Mouse (Mus musculus) erythroblast, adult 5-6 weeks (primary cell): ENCODE measurements at regions not wholly inside any gene's neighbourhood (a gene's known extent, or its start where the extent isn't known, plus 50 kb on each side); places are given as distances from the start of the nearest gene placed in this dataset.
A peak's percentile ranks its signal among the peaks of the same experiment; 100 is the strongest.

Experiments used
- ATAC-seq: replicated peaks from 2 replicates; pipeline ENCODE4 v1.8.0; 2016; ENCODE audit warnings: moderate number of reproducible peaks, mild to moderate bottlenecking, moderate TSS enrichment, inconsistent platforms; ENCODE audit not compliant: poor library complexity, low FRiP score, severe bottlenecking

DNA sequence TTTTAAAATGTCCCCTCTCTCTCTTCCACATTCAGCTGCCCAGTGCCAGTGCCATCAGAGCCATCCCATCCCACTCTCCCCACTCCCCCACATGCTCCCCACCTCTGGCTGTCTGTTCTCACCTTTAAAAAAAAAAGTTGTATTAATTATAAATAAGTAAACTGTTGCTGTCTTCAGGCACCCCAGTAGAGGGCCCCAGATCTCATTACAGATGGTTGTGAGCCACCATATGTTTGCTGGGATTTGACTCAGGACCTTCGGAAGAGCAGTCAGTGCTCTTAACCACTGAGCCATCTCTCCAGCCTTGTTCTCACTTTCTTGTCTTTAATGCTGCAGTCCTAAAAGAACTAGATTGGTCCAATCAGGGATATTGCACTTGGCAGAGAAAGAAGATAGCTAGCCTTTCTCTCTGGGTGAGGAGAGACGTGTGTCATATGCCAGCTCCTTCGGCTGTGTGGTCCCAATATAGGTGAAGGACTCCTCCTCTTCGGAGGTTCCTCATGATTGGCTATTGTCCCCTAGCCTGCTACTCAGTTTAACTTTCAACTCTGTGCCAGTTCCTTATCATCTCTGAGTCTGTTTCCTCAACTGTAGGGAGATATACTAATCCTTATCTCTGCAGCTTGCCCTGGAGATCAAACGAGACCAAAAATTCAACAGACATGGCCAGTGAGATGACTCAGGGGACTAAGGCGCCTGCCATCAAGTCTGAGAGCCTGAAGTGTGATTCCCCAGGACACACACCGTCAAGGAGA is 66.8 kb upstream of the Usp24 start:
- ATAC-seq = peak; percentile 40

DNA sequence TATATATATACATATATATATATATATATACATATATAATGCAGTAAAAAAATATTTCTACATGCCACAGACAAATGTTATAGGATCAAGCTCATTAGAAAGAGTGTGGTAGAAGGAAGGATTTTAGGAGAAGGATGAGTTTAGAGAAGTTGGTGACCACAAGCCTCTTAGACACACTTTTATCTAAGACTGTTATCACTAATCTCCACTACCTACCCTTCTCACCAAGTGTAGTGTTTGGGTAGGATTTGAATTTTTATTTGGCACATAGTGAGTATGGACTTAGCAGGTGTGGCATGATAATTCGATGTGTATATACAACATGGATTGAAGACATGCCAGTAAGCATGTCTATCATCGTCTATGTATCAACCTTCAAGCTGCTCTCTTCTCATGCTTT is 66.0 kb upstream of the Usp24 start:
- ATAC-seq = no peak

DNA sequence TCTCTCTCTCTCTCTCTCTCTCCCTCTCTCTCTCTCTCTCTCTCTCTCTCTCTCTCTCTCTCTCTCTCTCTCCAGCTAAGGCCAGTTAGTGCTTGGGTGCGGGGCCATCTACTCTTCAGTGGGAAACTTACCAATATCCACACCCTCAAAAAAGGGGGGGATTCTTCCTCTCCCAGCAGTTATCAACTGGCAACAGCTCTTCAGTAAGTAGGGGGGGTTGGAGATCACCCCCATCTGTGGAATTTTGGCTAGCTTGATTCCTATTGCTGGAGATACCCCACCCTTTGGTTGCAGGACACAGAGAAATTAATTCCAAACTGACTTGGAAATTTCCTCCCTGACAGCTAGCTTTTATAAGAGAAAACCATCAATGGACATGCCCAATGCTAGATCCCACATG is 64.6 kb upstream of the Usp24 start:
- ATAC-seq = no peak

DNA sequence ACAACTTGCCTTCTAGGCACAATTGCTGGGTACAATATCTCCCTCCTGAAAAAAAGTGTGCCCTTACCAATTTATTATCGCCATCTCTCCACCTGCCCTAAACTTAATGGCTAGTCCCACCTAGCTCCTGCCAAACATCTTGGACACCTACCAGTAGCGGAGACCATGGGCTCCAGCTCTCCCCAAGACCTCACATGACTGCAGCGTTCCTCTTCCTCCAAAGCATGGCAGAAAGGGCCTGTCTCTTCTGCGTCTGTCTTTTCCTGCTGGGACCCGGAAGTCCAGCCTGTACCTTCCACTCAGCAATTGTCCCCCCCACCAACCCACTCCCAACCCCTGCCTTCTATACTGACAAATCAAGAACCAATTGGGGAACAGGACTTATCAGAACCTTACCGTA is 63.1 kb upstream of the Usp24 start:
- ATAC-seq = no peak

DNA sequence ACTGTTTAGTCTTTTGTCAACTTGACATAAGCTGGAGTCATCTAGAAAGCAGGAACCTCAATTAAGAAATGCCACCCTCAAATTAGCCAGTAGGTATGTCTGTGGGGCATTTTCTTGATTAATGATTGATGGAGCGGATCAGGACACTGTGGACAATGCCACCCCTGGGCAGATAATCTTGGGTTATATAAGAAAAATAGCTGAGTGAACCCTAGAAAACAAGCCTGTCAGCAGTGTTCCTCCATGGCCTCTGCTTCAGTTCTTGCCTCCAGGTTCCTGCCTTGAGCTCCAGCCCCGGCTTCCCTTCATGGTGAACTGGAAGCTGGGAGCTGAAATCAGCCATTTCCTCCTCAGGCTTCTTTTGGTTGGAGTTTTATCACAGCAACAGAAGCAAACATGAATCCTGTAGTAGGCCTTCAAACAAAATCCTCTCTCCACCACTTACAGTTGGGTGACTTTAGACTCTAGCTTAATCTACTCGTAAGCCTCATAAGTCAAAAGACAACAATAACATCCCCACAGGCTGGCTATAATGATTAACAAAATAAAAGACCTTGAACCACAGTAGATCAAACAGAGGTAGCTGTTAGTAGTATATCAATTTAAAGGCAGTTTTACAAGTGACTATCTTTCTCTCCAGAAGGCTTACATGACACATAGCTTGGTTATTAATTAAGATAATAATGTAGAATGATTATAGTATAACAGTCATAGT is 61.1 kb upstream of the Usp24 start:
- no peak for ATAC-seq

DNA sequence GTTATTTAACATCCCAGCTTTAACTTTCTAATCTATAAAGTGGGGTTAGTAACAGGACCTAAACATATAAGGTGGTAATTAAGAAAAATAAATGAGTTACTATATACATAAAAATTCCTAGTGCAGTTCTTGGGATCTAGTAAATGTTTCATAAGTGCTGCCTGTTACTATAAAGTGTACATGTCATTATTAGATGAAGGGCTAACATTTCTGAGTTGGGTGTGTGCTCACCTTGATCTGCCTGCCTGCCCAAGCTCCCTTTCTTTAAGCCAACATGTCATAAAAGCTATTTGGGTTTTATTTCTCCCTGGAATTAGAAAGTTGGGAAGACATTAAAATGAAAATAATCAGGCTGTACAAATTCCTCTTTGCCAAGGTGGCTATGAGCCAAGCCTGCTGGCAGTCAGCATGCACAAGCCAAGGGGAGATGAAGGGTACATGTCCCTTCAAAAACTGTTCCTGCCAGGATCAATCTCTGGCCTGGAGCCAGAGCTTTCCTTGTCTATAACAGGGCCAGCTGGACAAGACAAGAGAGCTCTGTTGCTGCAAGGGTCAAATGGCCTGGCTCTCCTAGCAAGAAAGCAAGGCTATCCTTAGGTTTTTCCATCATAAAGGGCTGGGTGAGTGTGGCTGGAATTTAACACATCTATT is 59.9 kb upstream of the Usp24 start:
- no peak for ATAC-seq

DNA sequence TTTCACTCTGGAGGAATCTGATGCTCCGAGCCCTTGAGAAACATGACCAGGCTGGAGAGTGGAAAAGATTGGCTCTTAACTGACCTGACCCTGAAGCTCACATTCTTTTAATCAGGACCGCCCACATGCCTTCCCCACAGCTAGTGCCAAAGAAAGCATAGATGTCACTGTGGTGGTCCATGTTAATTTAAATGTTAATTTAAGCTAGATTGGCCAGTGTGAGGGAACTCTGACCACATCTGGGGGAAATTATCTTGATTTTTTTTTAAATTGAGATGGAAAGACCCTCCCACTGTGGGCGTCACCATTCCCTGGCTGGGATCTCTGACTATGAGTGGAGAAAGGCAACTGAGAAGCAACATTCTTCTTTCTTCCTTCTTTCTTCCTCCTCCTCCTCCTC is 54.6 kb upstream of the Usp24 start:
- no peak for ATAC-seq

DNA sequence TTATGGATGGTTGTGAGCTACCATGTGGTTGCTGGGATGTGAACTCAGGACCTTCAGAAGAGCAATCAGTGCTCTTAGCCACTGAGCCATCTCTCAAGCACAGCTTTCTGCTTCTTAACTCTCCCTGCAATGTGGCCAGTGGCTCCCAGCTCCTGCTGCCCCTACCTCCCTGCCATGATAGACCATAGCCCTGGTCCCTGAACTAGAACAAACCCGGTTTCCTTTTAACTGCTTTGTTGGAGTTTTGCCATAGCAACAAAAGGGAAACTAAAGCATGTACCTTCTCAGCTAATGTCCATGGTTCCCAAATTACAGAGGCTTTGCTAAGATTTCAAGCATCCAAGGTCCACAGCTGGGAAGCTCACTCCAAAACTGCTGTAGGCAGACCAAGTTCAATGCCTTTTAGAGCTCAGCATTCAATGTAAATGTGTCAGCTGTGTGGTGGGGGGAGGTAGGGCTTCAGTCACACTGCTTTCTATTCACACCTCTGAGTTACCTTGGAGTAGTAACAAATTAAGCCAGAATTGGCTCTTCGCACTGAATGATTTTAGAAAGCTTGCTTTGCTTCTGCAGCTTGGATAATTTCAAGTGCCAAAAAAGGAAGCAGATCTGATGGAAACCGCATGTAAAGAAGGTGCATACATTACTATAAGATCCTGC is 54.0 kb upstream of the Usp24 start:
- ATAC-seq = no peak

DNA sequence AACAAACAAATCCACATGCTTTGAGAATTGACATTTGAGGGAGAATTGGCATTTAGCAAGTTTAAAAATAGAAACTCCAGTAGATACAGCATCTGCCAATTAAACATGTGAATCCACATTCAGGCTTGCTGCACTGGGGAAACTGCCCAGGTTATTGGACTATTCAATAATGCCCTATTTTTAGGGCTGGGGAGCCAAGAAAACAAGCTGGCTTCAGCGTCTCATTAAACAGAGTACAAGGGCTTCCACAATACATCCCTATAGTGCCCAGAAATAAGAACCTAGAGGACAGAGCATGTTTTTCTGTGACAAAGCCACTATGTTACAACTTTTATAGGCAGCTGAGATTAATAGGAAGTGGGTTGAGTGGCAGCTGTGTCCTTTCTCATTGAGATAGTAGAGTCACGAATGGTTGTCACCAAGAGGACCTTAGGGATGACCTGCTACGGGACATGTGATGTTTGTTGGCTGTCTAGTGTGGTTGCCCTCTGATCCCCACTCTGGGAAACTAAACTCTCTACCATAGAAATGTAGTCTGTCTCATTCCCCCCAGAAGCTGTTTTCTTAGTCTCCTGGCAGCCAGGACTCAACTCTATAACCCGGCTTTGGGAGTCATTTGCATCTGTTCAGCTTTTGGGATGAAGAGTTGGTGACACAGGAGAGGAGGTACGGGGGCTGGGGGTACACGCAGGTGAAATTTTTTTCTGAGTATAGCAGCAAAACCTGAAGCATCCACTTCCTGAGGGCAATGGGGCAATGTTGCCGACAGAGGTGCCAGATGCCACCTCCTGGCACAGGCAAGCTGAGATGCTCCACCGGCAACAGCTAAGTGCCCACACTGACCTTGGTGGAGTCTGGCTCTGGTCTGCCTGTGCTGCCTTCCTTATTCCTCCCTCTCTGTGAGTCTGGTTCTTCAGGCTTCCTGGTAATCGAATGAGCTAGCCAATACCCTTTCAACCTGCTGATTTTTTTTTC is 53.0 kb upstream of the Usp24 start:
- ATAC-seq = no peak
